Mouse (Mus musculus): ENCODE data around the gene Pkd1l1. TPM values are rescaled to one million over a fixed set of nuclear protein-coding genes. Genes with fewer than 3 reads are reported as not detected.

Pkd1l1 gene
- polyA plus RNA-seq, 1 experiment, result not detected

- peaks cover 4% of the 10 kb centered on the region for H3K27me3 ChIP-seq (ENCODE audit: control insufficient read depth, insufficient read depth, insufficient read length)
- no peak overlapping the region for H3K4me2 ChIP-seq (ENCODE audit: low read depth)
- H3K79me2 ChIP-seq (ENCODE audit: control insufficient read depth, insufficient read depth), result no peaks in the 10 kb centered on the region
- no peak for TF ChIP-seq POLR2AphosphoS2 (IDR thresholded peaks at IDR 0.05; ENCODE audit: insufficient read length, low read depth)
- no peak for TF ChIP-seq POLR2A (IDR thresholded peaks at IDR 0.05; ENCODE audit: insufficient read length, low read depth)
- no peak for TF ChIP-seq USF1 (IDR thresholded peaks at IDR 0.05; ENCODE audit: low read depth)
- no peak for TF ChIP-seq REST (IDR thresholded peaks at IDR 0.05; ENCODE audit: insufficient read depth, insufficient read length)
- TF ChIP-seq TCF12 (IDR thresholded peaks at IDR 0.05; ENCODE audit: insufficient read depth, poor library complexity, severe bottlenecking), result no peak
- TF ChIP-seq MYOD1 (IDR thresholded peaks at IDR 0.05; ENCODE audit: control insufficient read depth in 1 of 3, insufficient read length in 2 of 3, low read depth in 2 of 3), result no peak
- TF ChIP-seq TCF3 (IDR thresholded peaks at IDR 0.05; ENCODE audit: insufficient read length, low read depth), result no peak
- TF ChIP-seq MYOG (IDR thresholded peaks at IDR 0.05; ENCODE audit: control insufficient read depth in 1 of 3, insufficient read depth in 1 of 3, insufficient read length in 2 of 3, low read depth in 2 of 3), result no peak
- TF ChIP-seq SRF (IDR thresholded peaks at IDR 0.05; ENCODE audit: control insufficient read depth, insufficient read length, low read depth), result no peak
- TF ChIP-seq MAX (IDR thresholded peaks at IDR 0.05; ENCODE audit: low read depth), result no peak
- no peak for TF ChIP-seq E2F4 (IDR thresholded peaks at IDR 0.05; ENCODE audit: insufficient read depth)
- TF ChIP-seq CEBPB (IDR thresholded peaks at IDR 0.05; ENCODE audit: insufficient read depth, poor library complexity, severe bottlenecking), result no peak
- H3K4me3 ChIP-seq, result no peak overlapping the region
- no peaks in the 10 kb centered on the region for H3K36me3 ChIP-seq (ENCODE audit: control insufficient read depth, insufficient read depth)
- H3ac ChIP-seq (ENCODE audit: control insufficient read depth, insufficient read length), result no peak overlapping the region
These were observed 56.9 kb downstream of the Pkd1l1 start for GRCm38 (mm10) chr11:8916081-8916671.

GRCm38 (mm10) chr11:8882793-8883192 is 90.3 kb downstream of the Pkd1l1 start:
- Histone ChIP-seq H3K4me3 (no peak overlapping the region), H3K79me2 (ENCODE audit: control insufficient read depth, insufficient read depth) (no peaks in the 10 kb centered on the region), H3ac (ENCODE audit: control insufficient read depth, insufficient read length) (no peak overlapping the region), H3K36me3 (ENCODE audit: control insufficient read depth, insufficient read depth) (no peaks in the 10 kb centered on the region), H3K4me2 (ENCODE audit: low read depth) (no peak overlapping the region), H3K27me3 (ENCODE audit: control insufficient read depth, insufficient read depth, insufficient read length) (no peaks in the 10 kb centered on the region)
- TF ChIP-seq USF1 (IDR thresholded peaks at IDR 0.05; ENCODE audit: low read depth), result no peak
- TF ChIP-seq CEBPB (IDR thresholded peaks at IDR 0.05; ENCODE audit: insufficient read depth, poor library complexity, severe bottlenecking), result no peak
- no peak for TF ChIP-seq TCF3 (IDR thresholded peaks at IDR 0.05; ENCODE audit: insufficient read length, low read depth)
- TF ChIP-seq MYOG (IDR thresholded peaks at IDR 0.05; ENCODE audit: control insufficient read depth in 1 of 3, insufficient read depth in 1 of 3, insufficient read length in 2 of 3, low read depth in 2 of 3), result no peak
- TF ChIP-seq MAX (IDR thresholded peaks at IDR 0.05; ENCODE audit: low read depth), result no peak
- TF ChIP-seq SRF (IDR thresholded peaks at IDR 0.05; ENCODE audit: control insufficient read depth, insufficient read length, low read depth), result no peak
- no peak for TF ChIP-seq REST (IDR thresholded peaks at IDR 0.05; ENCODE audit: insufficient read depth, insufficient read length)
- no peak for TF ChIP-seq MYOD1 (IDR thresholded peaks at IDR 0.05; ENCODE audit: control insufficient read depth in 1 of 3, insufficient read length in 2 of 3, low read depth in 2 of 3)
- no peak for TF ChIP-seq POLR2A (IDR thresholded peaks at IDR 0.05; ENCODE audit: insufficient read length, low read depth)
- TF ChIP-seq TCF12 (IDR thresholded peaks at IDR 0.05; ENCODE audit: insufficient read depth, poor library complexity, severe bottlenecking), result no peak
- TF ChIP-seq E2F4 (IDR thresholded peaks at IDR 0.05; ENCODE audit: insufficient read depth), result no peak
- TF ChIP-seq POLR2AphosphoS2 (IDR thresholded peaks at IDR 0.05; ENCODE audit: insufficient read length, low read depth), result no peak

GRCm38 (mm10) chr11:8881521-8881920 is 91.5 kb downstream of the Pkd1l1 start:
- Histone ChIP-seq H3K4me2 (ENCODE audit: low read depth) (no peak overlapping the region), H3K36me3 (ENCODE audit: control insufficient read depth, insufficient read depth) (no peaks in the 10 kb centered on the region), H3K4me3 (no peak overlapping the region), H3ac (ENCODE audit: control insufficient read depth, insufficient read length) (no peak overlapping the region), H3K27me3 (ENCODE audit: control insufficient read depth, insufficient read depth, insufficient read length) (no peaks in the 10 kb centered on the region), H3K79me2 (ENCODE audit: control insufficient read depth, insufficient read depth) (no peaks in the 10 kb centered on the region)
- TF ChIP-seq USF1 (IDR thresholded peaks at IDR 0.05; ENCODE audit: low read depth), result no peak

DNA sequence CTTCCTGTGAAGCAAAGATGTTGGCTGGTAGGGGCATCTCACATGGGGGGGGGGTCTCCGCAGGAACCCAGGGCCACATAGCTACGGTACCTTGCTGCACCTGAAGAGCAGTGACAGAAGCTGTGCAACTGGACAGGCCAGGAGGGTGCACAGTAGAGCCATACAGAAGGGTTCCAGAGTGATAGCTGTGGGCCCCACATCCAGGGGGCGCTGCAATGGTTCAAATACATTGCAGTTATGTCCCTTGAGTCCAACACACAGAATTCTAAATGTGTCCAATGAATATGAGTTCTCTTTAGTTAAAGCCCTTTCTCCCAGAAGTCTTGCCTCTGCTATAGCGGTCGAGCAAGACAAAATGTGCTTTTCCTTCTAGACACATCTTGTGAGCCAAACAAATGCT is 103.0 kb downstream of the Pkd1l1 start:
- H3K79me2 ChIP-seq (ENCODE audit: control insufficient read depth, insufficient read depth), result no peaks in the 10 kb centered on the region
- H3K27me3 ChIP-seq (ENCODE audit: control insufficient read depth, insufficient read depth, insufficient read length), result no peaks in the 10 kb centered on the region
- no peak overlapping the region for H3K4me3 ChIP-seq
- H3ac ChIP-seq (ENCODE audit: control insufficient read depth, insufficient read length), result no peak overlapping the region
- H3K4me2 ChIP-seq (ENCODE audit: low read depth), result no peak overlapping the region
- TF ChIP-seq MYOG (IDR thresholded peaks at IDR 0.05; ENCODE audit: control insufficient read depth in 1 of 3, insufficient read depth in 1 of 3, insufficient read length in 2 of 3, low read depth in 2 of 3) (no peak), TCF3 (IDR thresholded peaks at IDR 0.05; ENCODE audit: insufficient read length, low read depth) (no peak)
- H3K36me3 ChIP-seq (ENCODE audit: control insufficient read depth, insufficient read depth), result no peaks in the 10 kb centered on the region

GRCm38 (mm10) chr11:8866021-8866420 is 107.0 kb downstream of the Pkd1l1 start:
- Histone ChIP-seq H3K79me2 (ENCODE audit: control insufficient read depth, insufficient read depth) (no peaks in the 10 kb centered on the region), H3K27me3 (ENCODE audit: control insufficient read depth, insufficient read depth, insufficient read length) (no peaks in the 10 kb centered on the region), H3K36me3 (ENCODE audit: control insufficient read depth, insufficient read depth) (no peaks in the 10 kb centered on the region), H3K4me3 (no peak overlapping the region), H3ac (ENCODE audit: control insufficient read depth, insufficient read length) (no peak overlapping the region), H3K4me2 (ENCODE audit: low read depth) (no peak overlapping the region)
- no peak for TF ChIP-seq POLR2AphosphoS2 (IDR thresholded peaks at IDR 0.05; ENCODE audit: insufficient read length, low read depth)
- TF ChIP-seq MYOG (IDR thresholded peaks at IDR 0.05; ENCODE audit: control insufficient read depth in 1 of 3, insufficient read depth in 1 of 3, insufficient read length in 2 of 3, low read depth in 2 of 3), result no peak
- TF ChIP-seq E2F4 (IDR thresholded peaks at IDR 0.05; ENCODE audit: insufficient read depth), result no peak
- no peak for TF ChIP-seq TCF12 (IDR thresholded peaks at IDR 0.05; ENCODE audit: insufficient read depth, poor library complexity, severe bottlenecking)
- no peak for TF ChIP-seq POLR2A (IDR thresholded peaks at IDR 0.05; ENCODE audit: insufficient read length, low read depth)

Measured in myocyte (in vitro differentiated cells).